Mouse (Mus musculus): ENCODE measurements around the gene Itga9. TPM values are rescaled to one million over a fixed set of nuclear protein-coding genes. Genes with fewer than 3 reads are reported as not detected.

Itga9 gene
- polyA plus RNA-seq, 1 experiment: 15.0 TPM

- no peaks in the 10 kb centered on the region for H3K27me3 ChIP-seq (replicated peaks; ENCODE audit: control insufficient read depth, insufficient read depth, low read length)
- H3K4me1 ChIP-seq (ENCODE audit: control insufficient read depth, insufficient read depth, low read length): peaks cover 5% of the 10 kb centered on the region; the same call in 1 of the 2 replicates
- no peak overlapping the region for H3K27ac ChIP-seq (ENCODE audit: insufficient read depth, low read depth, low read length)
- TF ChIP-seq CTCF (conservative IDR thresholded peaks at IDR 0.05; ENCODE audit: insufficient read depth, insufficient read length, low read depth, low read length): no peak
- no peak for TF ChIP-seq POLR2A (IDR thresholded peaks at IDR 0.05; ENCODE audit: low read depth, low read length)
- no peak overlapping the region for H3K4me3 ChIP-seq (ENCODE audit: insufficient read depth, low read depth, low read length)
- no peaks in the 10 kb centered on the region for H3K36me3 ChIP-seq (ENCODE audit: control insufficient read depth, insufficient read depth, low read length)
- DNase-seq: no peak
- WGBS: 85% methylated on average over 8 of the region's 8 CpGs
Observed at GRCm38 (mm10) chr9:118833413-118833812, 226.9 kb downstream of the Itga9 start.

- H3K4me3 ChIP-seq (ENCODE audit: insufficient read depth, low read depth, low read length): no peak overlapping the region
- no peak overlapping the region for H3K27ac ChIP-seq (ENCODE audit: insufficient read depth, low read depth, low read length)
- no peaks in the 10 kb centered on the region for H3K36me3 ChIP-seq (ENCODE audit: control insufficient read depth, insufficient read depth, low read length)
- H3K27me3 ChIP-seq (replicated peaks; ENCODE audit: control insufficient read depth, insufficient read depth, low read length): no peaks in the 10 kb centered on the region
- H3K4me1 ChIP-seq (ENCODE audit: control insufficient read depth, insufficient read depth, low read length): no peaks in the 10 kb centered on the region
- WGBS: 87% methylated on average over 7 of the region's 7 CpGs
- no peak for DNase-seq
- TF ChIP-seq POLR2A (IDR thresholded peaks at IDR 0.05; ENCODE audit: low read depth, low read length) (no peak), CTCF (conservative IDR thresholded peaks at IDR 0.05; ENCODE audit: insufficient read depth, insufficient read length, low read depth, low read length) (no peak)
Observed at GRCm38 (mm10) chr9:118838910-118839667, 232.6 kb downstream of the Itga9 start.

- no peak for TF ChIP-seq POLR2A (IDR thresholded peaks at IDR 0.05; ENCODE audit: low read depth, low read length)
- Histone ChIP-seq H3K4me1 (ENCODE audit: control insufficient read depth, insufficient read depth, low read length) (no peaks in the 10 kb centered on the region), H3K4me3 (ENCODE audit: insufficient read depth, low read depth, low read length) (no peak overlapping the region), H3K27ac (ENCODE audit: insufficient read depth, low read depth, low read length) (no peak overlapping the region), H3K36me3 (ENCODE audit: control insufficient read depth, insufficient read depth, low read length) (no peaks in the 10 kb centered on the region), H3K27me3 (replicated peaks; ENCODE audit: control insufficient read depth, insufficient read depth, low read length) (no peaks in the 10 kb centered on the region)
- 84% methylated on average over 6 of the region's 6 CpGs for WGBS
- no peak for DNase-seq
Observed at GRCm38 (mm10) chr9:118841247-118841646, 234.8 kb downstream of the Itga9 start.

GRCm38 (mm10) chr9:118841907-118842432 lies 235.5 kb downstream of the Itga9 start:
- Histone ChIP-seq H3K4me3 (ENCODE audit: insufficient read depth, low read depth, low read length) (no peak overlapping the region), H3K36me3 (ENCODE audit: control insufficient read depth, insufficient read depth, low read length) (no peaks in the 10 kb centered on the region), H3K4me1 (ENCODE audit: control insufficient read depth, insufficient read depth, low read length) (no peaks in the 10 kb centered on the region), H3K27ac (ENCODE audit: insufficient read depth, low read depth, low read length) (no peak overlapping the region), H3K27me3 (replicated peaks; ENCODE audit: control insufficient read depth, insufficient read depth, low read length) (no peaks in the 10 kb centered on the region)
- TF ChIP-seq CTCF (conservative IDR thresholded peaks at IDR 0.05; ENCODE audit: insufficient read depth, insufficient read length, low read depth, low read length) (no peak), POLR2A (IDR thresholded peaks at IDR 0.05; ENCODE audit: low read depth, low read length) (no peak)
- WGBS: 63% methylated on average over 7 of the region's 7 CpGs
- peak; percentile 11 for DNase-seq

GRCm38 (mm10) chr9:118843711-118844110 lies 237.2 kb downstream of the Itga9 start:
- H3K27me3 ChIP-seq (replicated peaks; ENCODE audit: control insufficient read depth, insufficient read depth, low read length): no peaks in the 10 kb centered on the region
- H3K4me1 ChIP-seq (ENCODE audit: control insufficient read depth, insufficient read depth, low read length): no peaks in the 10 kb centered on the region
- no peaks in the 10 kb centered on the region for H3K36me3 ChIP-seq (ENCODE audit: control insufficient read depth, insufficient read depth, low read length)
- WGBS: 83% methylated on average over 5 of the region's 5 CpGs
- no peak for DNase-seq
- no peak for TF ChIP-seq CTCF (conservative IDR thresholded peaks at IDR 0.05; ENCODE audit: insufficient read depth, insufficient read length, low read depth, low read length)
- TF ChIP-seq POLR2A (IDR thresholded peaks at IDR 0.05; ENCODE audit: low read depth, low read length): no peak
- no peak overlapping the region for H3K4me3 ChIP-seq (ENCODE audit: insufficient read depth, low read depth, low read length)
- H3K27ac ChIP-seq (ENCODE audit: insufficient read depth, low read depth, low read length): no peak overlapping the region

- no peak for DNase-seq
- Histone ChIP-seq H3K27me3 (replicated peaks; ENCODE audit: control insufficient read depth, insufficient read depth, low read length) (no peaks in the 10 kb centered on the region), H3K36me3 (ENCODE audit: control insufficient read depth, insufficient read depth, low read length) (no peaks in the 10 kb centered on the region), H3K27ac (ENCODE audit: insufficient read depth, low read depth, low read length) (no peak overlapping the region), H3K4me3 (ENCODE audit: insufficient read depth, low read depth, low read length) (no peak overlapping the region), H3K4me1 (ENCODE audit: control insufficient read depth, insufficient read depth, low read length) (no peaks in the 10 kb centered on the region)
- no peak for TF ChIP-seq POLR2A (IDR thresholded peaks at IDR 0.05; ENCODE audit: low read depth, low read length)
- WGBS: 83% methylated on average over 5 of the region's 5 CpGs
Observed at GRCm38 (mm10) chr9:118845003-118845402, 238.5 kb downstream of the Itga9 start.

GRCm38 (mm10) chr9:118846766-118847165 lies 240.3 kb downstream of the Itga9 start:
- 41% methylated on average over 3 of the region's 3 CpGs for WGBS
- H3K4me1 ChIP-seq (ENCODE audit: control insufficient read depth, insufficient read depth, low read length): no peaks in the 10 kb centered on the region
- TF ChIP-seq CTCF (conservative IDR thresholded peaks at IDR 0.05; ENCODE audit: insufficient read depth, insufficient read length, low read depth, low read length): no peak
- no peak for TF ChIP-seq POLR2A (IDR thresholded peaks at IDR 0.05; ENCODE audit: low read depth, low read length)

More at GRCm38 (mm10) chr9:118846766-118847165, 240.3 kb downstream of the Itga9 start:
- H3K36me3 ChIP-seq (ENCODE audit: control insufficient read depth, insufficient read depth, low read length): no peaks in the 10 kb centered on the region
- H3K27me3 ChIP-seq (replicated peaks; ENCODE audit: control insufficient read depth, insufficient read depth, low read length): no peaks in the 10 kb centered on the region
- peak; percentile 34 for DNase-seq
- H3K4me3 ChIP-seq (ENCODE audit: insufficient read depth, low read depth, low read length): no peak overlapping the region
- no peak overlapping the region for H3K27ac ChIP-seq (ENCODE audit: insufficient read depth, low read depth, low read length)
